Mouse (Mus musculus) intestine, embryonic 16.5 days (tissue): ENCODE measurements at regions not wholly inside any gene's neighbourhood (a gene's known extent, or its start where the extent isn't known, plus 50 kb on each side); places are given as distances from the start of the nearest gene placed in this dataset.
A peak's percentile ranks its signal among the peaks of the same experiment; 100 is the strongest.

ENCODE experiments used
- ATAC-seq: fragments of 200-750 bp; cut with Nextera tagmentation; 2 replicates; pipeline ENCODE4 v1.8.0; 2017; ENCODE audit warnings: moderate TSS enrichment, moderate library complexity
- H3K27ac ChIP-seq: fragments of 300-500 bp; sonication (generic); 2 replicates; pipeline ENCODE4 v1.5.1; 2014; ENCODE audit warnings: mild to moderate bottlenecking, low read length
- H3K27me3 ChIP-seq: fragments of 300-500 bp; sonication (generic); replicated peaks from 2 replicates; pipeline ENCODE4 v1.6.1; 2014; ENCODE audit warnings: low read length, control low read depth, mixed read lengths; ENCODE audit not compliant: control insufficient read depth, insufficient read depth
- H3K36me3 ChIP-seq: fragments of 300-500 bp; sonication (generic); 2 replicates; pipeline ENCODE4 v1.6.1; 2014; ENCODE audit warnings: low read length, control low read depth; ENCODE audit not compliant: control insufficient read depth, insufficient read depth
- H3K4me1 ChIP-seq: fragments of 300-500 bp; sonication (generic); 2 replicates; pipeline ENCODE4 v1.6.1; 2014; ENCODE audit warnings: low read length, control low read depth, mixed read lengths; ENCODE audit not compliant: control insufficient read depth, insufficient read depth
- H3K4me2 ChIP-seq: fragments of 300-500 bp; sonication (generic); 2 replicates; pipeline ENCODE4 v1.6.1; 2014; ENCODE audit warnings: low read depth, low read length, control low read depth
- H3K4me3 ChIP-seq: fragments of 300-500 bp; sonication (generic); 2 replicates; pipeline ENCODE4 v1.5.1; 2014; ENCODE audit warnings: mild to moderate bottlenecking, low read length
- H3K9ac ChIP-seq: fragments of 300-500 bp; sonication (generic); 2 replicates; pipeline ENCODE4 v1.6.1; 2014; ENCODE audit warnings: low read depth, low read length
- H3K9me3 ChIP-seq: fragments of 300-500 bp; sonication (generic); 2 replicates; pipeline ENCODE4 v1.6.1; 2016; ENCODE audit warnings: low read length, control low read depth; ENCODE audit not compliant: control insufficient read depth
- WGBS: fragments of 180-500 bp; shearing (Covaris S2); extraction: QIAGEN DNeasy Blood & Tissue Kit; methylation state at CpG from one replicate; pipeline ENCODE4 v1.1.7; 2014; 5-methylcytosine and 5-hydroxymethylcytosine counted together

DNA sequence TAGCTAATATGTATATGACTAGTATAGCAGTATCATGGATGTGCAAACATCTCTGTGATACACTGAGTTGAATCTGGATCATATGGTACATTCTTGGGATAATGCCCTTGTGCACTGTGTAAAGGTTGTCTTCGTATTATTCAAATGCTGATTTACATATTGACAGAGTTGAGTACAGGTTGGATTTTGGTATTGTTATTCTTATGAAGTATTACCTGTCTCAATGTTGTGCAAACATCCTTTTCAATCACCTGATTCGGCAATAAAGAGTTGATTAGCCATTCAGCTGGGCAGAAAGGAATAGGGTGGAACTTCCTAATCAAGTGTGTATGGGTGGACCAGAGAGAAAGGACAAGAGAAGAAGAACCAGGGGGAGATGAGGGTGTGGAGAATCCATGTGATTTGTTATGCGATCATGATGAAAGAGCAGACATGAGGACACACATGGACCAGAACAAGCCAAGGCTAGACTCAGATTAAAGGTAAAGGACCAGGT lies 2644.0 kb downstream of the Gm37988 start:
- no peak for ATAC-seq
- no peaks in the 10 kb centered on the region for H3K36me3 ChIP-seq
- H3K27me3 ChIP-seq = no peaks in the 10 kb centered on the region
- H3K9me3 ChIP-seq = no peaks in the 10 kb centered on the region
- 89% methylated on average over 3 of the region's 3 CpGs for WGBS
- H3K4me2 ChIP-seq = no peak overlapping the region
- H3K4me3 ChIP-seq = no peak overlapping the region
- no peaks in the 10 kb centered on the region for H3K4me1 ChIP-seq
- no peak overlapping the region for H3K9ac ChIP-seq
- no peak overlapping the region for H3K27ac ChIP-seq

DNA sequence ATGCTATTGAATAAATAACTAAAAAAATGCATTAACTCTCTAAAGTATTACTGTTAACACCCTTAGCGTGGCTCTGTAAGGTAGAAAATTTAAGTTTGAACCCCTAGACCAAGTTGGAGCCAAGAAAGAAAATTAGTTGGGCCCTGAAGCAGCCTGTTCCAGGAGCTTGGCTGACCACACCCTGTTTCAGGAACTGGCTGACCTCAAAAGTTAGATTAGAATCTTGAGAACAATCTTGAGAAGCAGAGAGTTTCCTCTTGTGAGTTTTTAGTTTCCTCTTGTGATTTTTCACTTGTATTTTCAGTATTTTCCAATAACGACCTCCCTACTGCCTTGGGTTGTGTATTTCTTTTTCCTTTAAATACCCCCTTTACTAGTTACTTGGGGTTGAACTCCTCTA lies 2647.2 kb downstream of the Gm37988 start:
- 75% methylated on average over 2 of the region's 2 CpGs for WGBS
- H3K27ac ChIP-seq = no peak overlapping the region
- no peaks in the 10 kb centered on the region for H3K4me1 ChIP-seq
- H3K4me3 ChIP-seq = no peak overlapping the region
- no peak for ATAC-seq
- no peaks in the 10 kb centered on the region for H3K27me3 ChIP-seq
- no peak overlapping the region for H3K4me2 ChIP-seq
- H3K9me3 ChIP-seq = no peaks in the 10 kb centered on the region
- no peak overlapping the region for H3K9ac ChIP-seq
- no peaks in the 10 kb centered on the region for H3K36me3 ChIP-seq

DNA sequence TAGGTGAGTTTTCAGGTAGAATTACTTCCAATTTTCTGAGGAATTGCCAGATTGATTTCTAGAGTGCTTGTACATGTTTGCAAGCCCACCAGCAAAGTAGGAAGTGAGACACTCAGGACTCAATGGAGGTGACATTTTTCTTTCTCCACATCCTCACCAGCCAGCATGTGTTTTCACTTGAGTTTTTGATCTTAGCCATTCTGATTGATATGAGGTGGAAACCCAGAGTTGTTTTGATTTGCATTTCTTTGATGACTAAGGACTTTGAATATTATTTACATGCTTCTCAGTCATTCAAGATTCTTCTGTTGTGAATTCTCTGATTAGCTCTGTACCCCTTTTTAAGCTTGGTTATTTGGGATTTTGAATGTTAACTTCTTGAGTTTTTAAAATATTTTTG lies 2650.2 kb downstream of the Gm37988 start:
- Histone ChIP-seq H3K27me3 (no peaks in the 10 kb centered on the region), H3K4me3 (no peak overlapping the region)

DNA sequence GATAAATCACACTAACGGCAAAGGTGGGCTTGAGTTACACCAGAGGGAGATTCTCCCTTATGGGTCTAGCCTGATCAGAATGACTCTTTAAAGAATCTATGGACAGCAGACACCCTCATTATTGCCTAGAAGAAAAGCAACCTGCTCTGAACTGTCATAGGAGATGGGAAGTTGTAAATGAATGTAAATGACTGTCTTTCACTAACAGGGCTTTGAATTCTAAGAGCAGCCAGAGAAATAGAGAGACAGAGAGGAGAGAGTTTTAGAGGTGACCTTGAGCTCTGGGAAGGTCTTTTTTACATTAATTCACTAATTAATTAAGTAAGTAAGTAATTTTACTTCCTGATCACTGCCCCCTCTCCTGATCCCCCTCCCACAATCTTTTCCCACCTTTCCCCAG lies 2686.4 kb downstream of the Gm37988 start:
- 89% methylated on average over 1 of the region's 1 CpGs for WGBS
- 0 out of 2 replicates have a peak, but pooled peaks cover 4% of the 10 kb centered on the region for H3K9me3 ChIP-seq
- no peaks in the 10 kb centered on the region for H3K4me1 ChIP-seq
- no peak overlapping the region for H3K9ac ChIP-seq
- H3K27ac ChIP-seq = no peak overlapping the region
- no peak overlapping the region for H3K4me2 ChIP-seq
- H3K4me3 ChIP-seq = no peak overlapping the region
- H3K27me3 ChIP-seq = no peaks in the 10 kb centered on the region
- no peak for ATAC-seq
- H3K36me3 ChIP-seq = no peaks in the 10 kb centered on the region

More for the DNA sequence above, 2650.2 kb downstream of the Gm37988 start:
- Histone ChIP-seq H3K9me3 (no peaks in the 10 kb centered on the region), H3K36me3 (no peaks in the 10 kb centered on the region), H3K4me1 (no peaks in the 10 kb centered on the region), H3K4me2 (no peak overlapping the region), H3K27ac (no peak overlapping the region), H3K9ac (no peak overlapping the region)
- ATAC-seq = no peak

DNA sequence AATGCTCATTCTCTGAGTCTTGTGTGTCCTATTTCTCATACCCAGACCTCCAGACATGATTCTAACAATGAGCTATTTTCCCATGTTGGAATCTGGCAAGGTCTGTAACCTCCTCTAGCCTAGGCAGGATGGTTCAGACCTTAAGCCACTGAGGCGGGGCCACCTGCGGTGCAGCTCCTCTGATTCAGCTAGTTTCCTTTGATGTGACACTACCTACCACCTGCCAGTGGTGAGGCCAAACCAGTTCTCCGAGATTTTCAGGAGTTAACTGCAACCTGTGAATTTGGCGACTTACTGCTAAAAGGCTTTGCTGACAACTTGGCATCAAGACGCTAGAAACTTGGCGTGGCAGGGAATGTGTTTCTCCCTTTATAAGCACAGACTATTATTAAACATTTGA lies 2691.3 kb downstream of the Gm37988 start:
- no peak overlapping the region for H3K9ac ChIP-seq
- ATAC-seq = peak; percentile 86
- 0 out of 2 replicates have a peak overlapping the region, but pooled peaks have one; percentile 37 for H3K27ac ChIP-seq
- WGBS = 54% methylated on average over 6 of the region's 6 CpGs
- H3K4me2 ChIP-seq = no peak overlapping the region
- H3K27me3 ChIP-seq = no peaks in the 10 kb centered on the region
- H3K9me3 ChIP-seq = 0 out of 2 replicates have a peak, but pooled peaks cover 4% of the 10 kb centered on the region
- no peaks in the 10 kb centered on the region for H3K36me3 ChIP-seq
- H3K4me1 ChIP-seq = no peaks in the 10 kb centered on the region
- H3K4me3 ChIP-seq = no peak overlapping the region

DNA sequence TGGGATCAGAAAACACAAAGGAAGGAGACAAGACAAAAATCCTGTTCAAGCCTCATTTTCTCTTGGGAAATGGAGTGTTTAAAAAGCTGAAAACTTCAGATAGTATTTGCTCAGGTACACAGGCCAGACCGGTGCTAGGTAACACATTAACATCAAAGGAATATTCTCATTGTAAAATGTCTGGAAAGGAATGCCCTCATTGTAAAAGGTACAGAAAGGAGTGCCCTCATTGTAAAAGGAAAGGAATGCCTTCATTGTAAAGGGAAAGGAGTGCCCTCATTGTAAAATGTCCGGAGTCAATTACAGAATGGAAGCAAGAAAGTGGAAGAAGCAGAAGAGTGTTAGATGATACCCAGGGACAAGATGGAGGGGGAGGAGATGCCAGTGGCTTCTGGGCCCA lies 2694.7 kb downstream of the Gm37988 start:
- Histone ChIP-seq H3K9ac (no peak overlapping the region), H3K27me3 (no peaks in the 10 kb centered on the region), H3K36me3 (no peaks in the 10 kb centered on the region), H3K4me1 (no peaks in the 10 kb centered on the region), H3K27ac (no peak overlapping the region), H3K4me2 (no peak overlapping the region), H3K4me3 (no peak overlapping the region), H3K9me3 (no peaks in the 10 kb centered on the region)
- ATAC-seq = peak; percentile 87
- WGBS = 67% methylated on average over 2 of the region's 2 CpGs

DNA sequence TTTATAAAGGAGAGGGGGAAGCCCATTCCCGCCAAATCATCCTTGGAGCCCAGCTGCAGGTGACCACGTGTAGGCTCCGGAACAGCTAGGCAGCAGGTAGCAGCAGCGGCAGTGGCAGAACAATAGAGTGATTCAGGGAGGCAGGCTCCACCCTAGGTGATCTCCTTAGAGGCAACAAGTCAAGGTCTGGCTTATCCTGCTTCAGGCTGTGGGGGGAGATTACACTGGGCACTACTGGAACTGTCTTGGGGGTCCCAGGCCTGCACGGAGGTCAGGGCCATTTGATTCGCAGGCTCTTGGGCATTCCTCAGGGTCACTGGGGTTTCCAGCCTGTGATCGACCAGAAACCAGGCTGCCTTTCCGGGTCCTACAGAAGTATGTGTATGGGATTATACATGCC lies 2711.1 kb downstream of the Gm37988 start:
- no peak overlapping the region for H3K27ac ChIP-seq
- H3K4me3 ChIP-seq = no peak overlapping the region
- 63% methylated on average over 8 of the region's 8 CpGs for whole genome bisulfite sequencing
- no peaks in the 10 kb centered on the region for H3K36me3 ChIP-seq
- H3K9ac ChIP-seq = no peak overlapping the region
- no peak overlapping the region for H3K4me2 ChIP-seq
- ATAC-seq = no peak
- no peaks in the 10 kb centered on the region for H3K4me1 ChIP-seq
- H3K9me3 ChIP-seq = no peaks in the 10 kb centered on the region
- no peaks in the 10 kb centered on the region for H3K27me3 ChIP-seq

DNA sequence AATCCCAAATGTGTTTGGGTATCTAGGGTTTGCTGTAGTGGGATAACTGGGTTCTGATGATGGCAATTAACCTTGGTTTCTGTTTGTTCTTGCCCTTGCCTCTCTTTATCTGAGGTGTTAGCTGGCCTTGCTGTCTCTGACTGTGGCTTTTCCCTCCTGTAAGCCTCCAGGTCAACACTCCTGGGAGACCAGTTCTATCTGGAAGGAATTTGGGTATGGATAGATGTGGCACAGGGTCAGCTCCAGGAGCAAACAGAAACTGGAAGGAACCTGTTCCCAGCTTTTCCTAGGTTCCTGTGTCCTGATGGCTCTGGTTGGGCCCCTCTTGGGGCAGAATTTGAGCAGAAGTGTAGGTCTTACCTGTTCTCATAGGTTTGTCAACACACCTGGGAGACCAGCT lies 2725.8 kb downstream of the Gm37988 start:
- no peak overlapping the region for H3K27ac ChIP-seq
- H3K4me1 ChIP-seq = no peaks in the 10 kb centered on the region
- ATAC-seq = no peak
- no peak overlapping the region for H3K4me2 ChIP-seq
- no peaks in the 10 kb centered on the region for H3K27me3 ChIP-seq
- H3K9me3 ChIP-seq = no peaks in the 10 kb centered on the region
- H3K4me3 ChIP-seq = no peak overlapping the region
- no peak overlapping the region for H3K9ac ChIP-seq
- no peaks in the 10 kb centered on the region for H3K36me3 ChIP-seq

DNA sequence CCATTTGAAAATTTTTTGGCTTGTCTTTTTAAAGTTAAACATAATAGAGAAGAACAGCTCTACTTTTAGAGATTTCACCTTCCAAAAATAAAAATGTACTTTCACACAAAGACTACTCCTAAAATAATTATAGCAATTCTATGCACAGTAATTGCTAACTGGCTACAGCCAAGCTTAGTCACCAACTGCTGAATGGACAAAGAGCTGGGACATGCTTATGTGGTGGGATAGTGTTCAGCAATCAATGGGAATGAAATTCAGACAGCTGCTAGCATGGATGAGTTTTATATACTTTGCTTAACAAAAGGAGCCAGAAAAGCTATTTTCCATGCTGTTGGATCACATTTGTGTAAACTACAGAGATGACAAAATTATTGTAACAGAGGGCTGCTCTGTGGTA lies 2727.5 kb downstream of the Gm37988 start:
- H3K9me3 ChIP-seq = no peaks in the 10 kb centered on the region
- no peak overlapping the region for H3K4me3 ChIP-seq
- H3K9ac ChIP-seq = no peak overlapping the region
- H3K27me3 ChIP-seq = no peaks in the 10 kb centered on the region
- H3K4me1 ChIP-seq = no peaks in the 10 kb centered on the region
- no peak for ATAC-seq
- H3K27ac ChIP-seq = no peak overlapping the region
- no peaks in the 10 kb centered on the region for H3K36me3 ChIP-seq
- no peak overlapping the region for H3K4me2 ChIP-seq

DNA sequence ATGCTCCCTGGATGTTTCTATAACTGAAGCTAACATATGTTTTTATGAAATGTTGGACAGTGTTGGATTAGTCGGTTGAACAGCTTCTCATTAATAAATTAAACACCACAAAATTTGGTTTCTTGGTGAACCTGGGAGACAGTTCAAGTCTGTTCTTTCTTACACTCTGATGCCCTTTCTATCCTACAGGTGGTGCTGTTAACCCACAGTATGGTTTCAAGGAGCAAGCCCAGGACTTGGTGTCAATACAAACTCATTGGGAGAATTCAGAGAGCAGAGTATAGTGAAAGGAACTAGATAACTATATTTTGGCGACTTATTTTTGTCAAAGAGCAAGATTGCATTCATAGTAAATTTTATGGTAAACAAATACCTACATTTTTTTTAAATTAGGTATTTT lies 2735.8 kb downstream of the Gm37988 start:
- 0 out of 2 replicates have a peak, but pooled peaks have one; percentile 26 for ATAC-seq
- H3K4me1 ChIP-seq = no peaks in the 10 kb centered on the region

More for the DNA sequence above, 2735.8 kb downstream of the Gm37988 start:
- H3K9me3 ChIP-seq = no peaks in the 10 kb centered on the region
- H3K9ac ChIP-seq = no peak overlapping the region
- no peak overlapping the region for H3K4me3 ChIP-seq
- no peaks in the 10 kb centered on the region for H3K27me3 ChIP-seq
- no peaks in the 10 kb centered on the region for H3K36me3 ChIP-seq
- no peak overlapping the region for H3K27ac ChIP-seq
- WGBS = 17% methylated on average over 2 of the region's 2 CpGs
- no peak overlapping the region for H3K4me2 ChIP-seq
